Mouse (Mus musculus) midbrain, embryonic 13.5 days (tissue): ENCODE data around the gene Iqcf3. TPM values are rescaled to one million over a fixed set of nuclear protein-coding genes. Genes with fewer than 3 reads are reported as not detected.

ENCODE experiments used
- ATAC-seq: fragments of 200-750 bp; cut with Nextera tagmentation; 2 replicates; pipeline ENCODE4 v1.8.0; 2017; ENCODE audit warnings: mild to moderate bottlenecking, moderate TSS enrichment, moderate library complexity
- H3K27ac ChIP-seq: fragments of 300-500 bp; sonication (generic); 2 replicates; pipeline ENCODE4 v1.5.1; 2015; ENCODE audit warnings: inconsistent platforms, mild to moderate bottlenecking, moderate library complexity
- H3K27me3 ChIP-seq: fragments of 300-500 bp; sonication (generic); 2 replicates; pipeline ENCODE4 v1.6.1; 2015; ENCODE audit warnings: mild to moderate bottlenecking, inconsistent platforms
- H3K36me3 ChIP-seq: fragments of 300-500 bp; sonication (generic); 2 replicates; pipeline ENCODE4 v1.6.1; 2015; ENCODE audit warnings: mild to moderate bottlenecking, inconsistent platforms
- H3K4me1 ChIP-seq: fragments of 300-500 bp; sonication (generic); replicated peaks from 2 replicates; pipeline ENCODE4 v1.6.1; 2015; ENCODE audit warnings: inconsistent platforms
- H3K4me2 ChIP-seq: fragments of 300-500 bp; sonication (generic); replicated peaks from 2 replicates; pipeline ENCODE4 v1.6.1; 2015; ENCODE audit warnings: moderate library complexity, mild to moderate bottlenecking, inconsistent platforms
- H3K4me3 ChIP-seq: fragments of 300-500 bp; sonication (generic); replicated peaks from 2 replicates; pipeline ENCODE4 v1.5.1; 2015; ENCODE audit warnings: mild to moderate bottlenecking, inconsistent platforms
- H3K9ac ChIP-seq: fragments of 300-500 bp; sonication (generic); replicated peaks from 2 replicates; pipeline ENCODE4 v1.6.1; 2015; ENCODE audit warnings: mild to moderate bottlenecking, inconsistent platforms
- H3K9me3 ChIP-seq: fragments of 300-500 bp; sonication (generic); 2 replicates; pipeline ENCODE4 v1.6.1; 2016; ENCODE audit warnings: mild to moderate bottlenecking, inconsistent platforms
- WGBS: fragments of 180-500 bp; shearing (Covaris S2); methylation state at CpG from one replicate; pipeline ENCODE4 v1.1.7; 2015; 5-methylcytosine and 5-hydroxymethylcytosine counted together
- polyA plus RNA-seq: library from polyadenylated mRNA; unstranded; fragments of >200 nt; fragmentation: Nextera tagmentation; extraction: Ambion mirVana; gene quantifications from 2 replicates; pipeline ENCODE4 v1.2.1, GENCODE M21; 2015

The Iqcf3 gene
- polyA plus RNA-seq, 1 experiment from 2014 or later = not detected

DNA sequence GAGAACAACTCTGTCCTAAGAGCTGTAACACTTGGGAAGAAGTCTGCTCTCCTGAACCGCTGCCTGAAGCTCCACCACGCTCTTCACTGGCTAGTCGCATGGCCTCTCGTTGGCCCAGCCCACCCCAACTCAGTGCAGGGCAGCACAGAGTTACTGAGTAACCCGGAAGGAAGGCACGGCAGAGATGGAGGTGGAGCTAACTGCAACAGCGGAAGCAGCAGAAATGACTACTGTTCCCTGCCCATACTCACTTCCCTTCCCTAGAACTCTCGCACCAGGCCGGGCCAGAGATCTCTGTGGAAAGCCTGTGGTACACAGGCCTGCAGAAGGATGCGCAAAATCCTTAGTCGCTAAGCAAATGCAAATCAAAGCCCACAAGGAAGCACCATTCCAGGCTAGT lies 5.0 kb upstream of the Iqcf3 start:
- Histone ChIP-seq H3K27ac (no peak overlapping the region), H3K4me3 (no peak overlapping the region), H3K9me3 (no peaks in the 10 kb centered on the region), H3K27me3 (no peaks in the 10 kb centered on the region), H3K9ac (no peak overlapping the region), H3K36me3 (no peaks in the 10 kb centered on the region), H3K4me2 (no peak overlapping the region), H3K4me1 (no peaks in the 10 kb centered on the region)
- ATAC-seq = no peak
- 69% methylated on average over 11 of the region's 11 CpGs for WGBS

DNA sequence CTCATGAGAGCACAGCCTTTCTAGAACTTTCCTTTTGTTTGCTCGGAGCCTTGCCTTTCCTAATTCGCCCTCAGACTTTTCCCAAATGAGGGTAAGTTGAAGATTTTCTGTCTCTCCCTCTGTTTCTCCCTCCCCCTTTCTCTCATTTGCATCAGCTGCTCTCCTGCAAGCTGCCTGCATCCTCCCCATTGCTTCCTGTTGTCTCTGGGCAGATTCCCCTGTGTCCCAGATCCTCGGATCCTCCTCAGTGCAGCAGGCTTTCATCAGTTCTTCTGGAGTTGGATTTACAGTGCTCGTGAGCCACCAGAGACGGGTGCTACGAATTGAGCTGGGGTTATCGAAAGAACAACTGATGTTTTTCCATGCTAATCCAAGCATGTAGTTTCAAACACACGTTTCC lies 2.6 kb upstream of the Iqcf3 start:
- no peaks in the 10 kb centered on the region for H3K36me3 ChIP-seq
- 77% methylated on average over 8 of the region's 8 CpGs for WGBS
- no peak overlapping the region for H3K27ac ChIP-seq
- no peak for ATAC-seq
- no peaks in the 10 kb centered on the region for H3K4me1 ChIP-seq
- H3K9ac ChIP-seq = no peak overlapping the region
- H3K9me3 ChIP-seq = no peaks in the 10 kb centered on the region
- H3K4me3 ChIP-seq = no peak overlapping the region
- H3K27me3 ChIP-seq = no peaks in the 10 kb centered on the region
- H3K4me2 ChIP-seq = no peak overlapping the region

DNA sequence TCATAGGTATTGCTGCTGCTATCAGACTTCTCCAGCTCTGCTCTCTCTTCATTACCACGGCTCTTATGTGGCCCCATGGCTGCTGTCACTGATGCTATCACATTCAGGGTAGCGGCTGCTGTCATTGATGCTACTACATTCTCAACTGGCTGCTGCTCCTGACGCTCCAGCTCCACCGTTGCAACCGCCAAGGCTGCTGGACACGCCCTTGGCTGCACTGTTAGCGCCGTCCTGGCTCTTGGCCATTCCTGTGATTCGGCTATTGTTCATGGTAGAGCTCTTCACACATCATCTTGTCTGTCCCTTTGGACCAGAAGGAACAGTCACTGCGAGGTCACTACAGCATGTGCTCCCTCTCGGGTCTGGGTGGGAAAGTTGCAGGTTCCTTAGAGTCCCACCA lies 860 bp upstream of the Iqcf3 start:
- Histone ChIP-seq H3K4me3 (no peak overlapping the region), H3K4me2 (no peak overlapping the region), H3K4me1 (no peaks in the 10 kb centered on the region), H3K9me3 (no peaks in the 10 kb centered on the region), H3K36me3 (no peaks in the 10 kb centered on the region), H3K27me3 (no peaks in the 10 kb centered on the region), H3K27ac (no peak overlapping the region), H3K9ac (no peak overlapping the region)
- 93% methylated on average over 11 of the region's 11 CpGs for WGBS
- no peak for ATAC-seq

DNA sequence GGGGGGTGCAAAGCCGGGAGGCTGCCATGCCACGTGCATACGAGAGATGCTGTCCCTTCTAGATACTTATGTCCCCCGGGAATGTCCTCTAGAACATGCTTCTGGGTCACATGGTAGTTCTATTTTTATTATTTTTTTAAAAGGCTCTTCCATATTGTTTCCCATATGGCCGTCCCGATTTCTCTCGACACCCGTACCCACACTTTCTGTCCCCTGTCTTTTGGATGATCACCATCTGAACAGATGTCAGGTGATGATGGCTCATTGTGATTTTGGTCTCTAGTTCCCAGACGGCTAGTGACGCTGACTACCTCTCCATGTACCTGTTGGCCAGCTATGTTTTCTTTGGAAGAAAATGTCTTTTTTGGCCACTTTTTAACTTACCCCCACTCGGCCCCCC lies 26.5 kb downstream of the Iqcf3 start:
- no peak overlapping the region for H3K4me3 ChIP-seq
- H3K36me3 ChIP-seq = no peaks in the 10 kb centered on the region
- no peak overlapping the region for H3K27ac ChIP-seq
- H3K4me1 ChIP-seq = no peaks in the 10 kb centered on the region
- no peaks in the 10 kb centered on the region for H3K9me3 ChIP-seq
- no peak overlapping the region for H3K9ac ChIP-seq
- no peak for ATAC-seq
- no peak overlapping the region for H3K4me2 ChIP-seq
- 92% methylated on average over 11 of the region's 11 CpGs for WGBS
- no peaks in the 10 kb centered on the region for H3K27me3 ChIP-seq

DNA sequence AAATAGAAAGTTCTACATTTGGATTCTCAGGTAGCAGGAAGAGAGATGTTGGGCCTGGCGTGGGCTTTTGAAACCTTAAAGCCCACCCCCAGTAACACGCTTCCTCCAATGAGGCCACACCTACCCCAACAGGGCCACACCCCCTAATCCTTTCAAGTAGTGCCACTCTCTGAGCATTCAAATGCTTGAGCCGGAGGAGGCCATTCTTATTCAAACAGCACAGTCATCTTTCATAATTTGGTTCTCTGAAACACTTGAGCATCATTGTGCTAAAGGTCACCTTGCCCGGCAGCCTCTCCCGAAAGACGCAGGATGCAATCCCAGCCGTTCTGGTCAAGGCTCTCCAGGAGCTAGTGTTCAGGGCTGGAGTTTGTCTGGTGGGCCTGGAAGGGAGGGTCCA lies 27.1 kb downstream of the Iqcf3 start:
- Histone ChIP-seq H3K9me3 (no peaks in the 10 kb centered on the region), H3K4me1 (no peaks in the 10 kb centered on the region), H3K4me3 (no peak overlapping the region), H3K27me3 (no peaks in the 10 kb centered on the region), H3K4me2 (no peak overlapping the region), H3K9ac (no peak overlapping the region), H3K36me3 (no peaks in the 10 kb centered on the region), H3K27ac (no peak overlapping the region)
- WGBS = 84% methylated on average over 7 of the region's 7 CpGs
- ATAC-seq = no peak

DNA sequence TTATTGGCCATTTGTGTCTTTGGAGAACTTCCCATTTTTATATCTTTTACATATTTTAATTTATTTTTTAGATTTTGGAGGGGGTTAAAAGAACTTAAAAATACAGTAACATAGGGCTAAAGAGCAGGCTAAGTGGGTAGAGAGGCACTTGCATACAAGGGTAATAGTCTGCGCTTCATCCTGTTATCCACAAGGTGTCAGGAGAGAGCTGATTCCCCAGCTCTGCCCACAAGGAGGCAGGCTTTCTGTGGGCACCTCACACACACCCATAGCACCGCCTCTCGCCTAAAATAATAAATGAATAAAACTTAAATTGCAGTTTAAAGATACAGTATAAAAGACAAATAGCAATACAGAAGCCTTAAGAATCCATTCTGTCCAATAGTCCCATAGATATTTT lies 29.6 kb downstream of the Iqcf3 start:
- ATAC-seq = no peak
- H3K27me3 ChIP-seq = no peaks in the 10 kb centered on the region
- H3K4me3 ChIP-seq = no peak overlapping the region
- no peak overlapping the region for H3K27ac ChIP-seq
- H3K9me3 ChIP-seq = no peaks in the 10 kb centered on the region
- 30% methylated on average over 3 of the region's 3 CpGs for WGBS
- no peak overlapping the region for H3K4me2 ChIP-seq
- no peak overlapping the region for H3K9ac ChIP-seq
- no peaks in the 10 kb centered on the region for H3K36me3 ChIP-seq
- no peaks in the 10 kb centered on the region for H3K4me1 ChIP-seq

DNA sequence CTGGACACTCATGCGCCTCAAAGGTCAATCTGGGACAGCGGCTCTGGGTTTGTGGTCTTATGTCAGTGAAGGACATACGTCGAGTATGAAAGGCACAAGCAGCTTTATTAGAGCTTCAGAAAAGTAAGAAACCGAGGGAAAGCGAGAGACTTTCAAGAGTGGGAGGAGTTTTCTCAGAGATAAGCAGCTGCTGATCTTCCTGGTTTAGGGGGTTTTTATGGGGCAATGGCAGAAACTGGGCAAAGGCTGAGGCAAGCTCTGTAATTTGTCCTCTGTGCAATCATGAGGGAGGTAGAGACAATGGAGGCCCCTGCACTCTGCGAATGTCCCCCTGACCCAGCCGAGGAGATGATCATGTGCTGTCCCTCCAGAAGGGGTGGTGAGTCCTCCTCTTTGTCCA lies 41.5 kb downstream of the Iqcf3 start:
- Histone ChIP-seq H3K4me2 (no peak overlapping the region), H3K27ac (no peak overlapping the region), H3K36me3 (no peaks in the 10 kb centered on the region), H3K4me3 (no peak overlapping the region), H3K9me3 (no peaks in the 10 kb centered on the region; the same call in 1 of the 2 replicates), H3K27me3 (no peaks in the 10 kb centered on the region), H3K4me1 (no peaks in the 10 kb centered on the region), H3K9ac (no peak overlapping the region)
- no peak for ATAC-seq
- 86% methylated on average over 8 of the region's 8 CpGs for WGBS

DNA sequence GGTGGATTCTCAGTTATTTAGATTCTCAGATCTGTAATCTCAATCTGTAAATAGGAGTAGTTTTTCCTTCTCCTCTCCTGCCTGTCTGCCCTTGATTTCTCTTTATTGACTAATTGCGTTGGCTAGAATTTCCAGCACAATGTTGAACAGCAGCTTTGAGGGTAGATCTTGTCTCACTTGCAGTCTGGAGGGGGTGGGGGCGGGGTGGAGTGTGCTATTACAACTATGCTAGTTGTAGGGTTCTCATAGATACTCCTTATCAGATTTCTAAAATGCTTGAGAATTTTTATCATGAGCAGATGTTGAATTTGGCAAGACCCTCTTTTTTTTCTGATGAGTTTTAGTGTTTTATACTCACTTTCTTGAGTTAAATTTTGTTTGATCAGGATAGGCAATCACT lies 42.0 kb downstream of the Iqcf3 start:
- no peak overlapping the region for H3K9ac ChIP-seq
- no peaks in the 10 kb centered on the region for H3K4me1 ChIP-seq
- H3K4me3 ChIP-seq = no peak overlapping the region

DNA sequence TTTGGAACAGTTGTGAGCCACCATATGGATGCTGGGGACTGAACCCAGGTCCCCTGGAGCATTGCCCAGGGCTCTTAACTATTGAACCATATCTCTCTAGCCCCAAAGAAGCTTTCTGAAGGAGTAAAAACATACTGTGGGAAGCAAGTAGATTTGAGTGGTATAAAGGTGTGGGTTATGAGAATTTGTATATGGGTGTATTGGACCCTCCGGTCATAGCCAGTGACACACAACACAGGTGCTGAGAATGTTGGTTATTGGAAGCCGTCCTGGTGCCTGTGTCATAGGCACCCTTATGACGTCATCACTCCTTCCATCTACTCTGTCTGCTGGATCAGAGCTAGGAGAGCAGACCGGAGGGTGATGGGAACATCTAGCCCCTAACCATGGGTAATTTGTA lies 47.2 kb downstream of the Iqcf3 start, which contains the start of gene Iqcf5:
TSS of gene Iqcf5 (plus strand) at position 301 of the 400 bp plus-strand sequence.
- no peak for ATAC-seq
- Histone ChIP-seq H3K4me3 (no peak within 1 kb of the TSS), H3K27me3 (no peaks in the 10 kb centered on the region), H3K4me2 (no peak within 1 kb of the TSS), H3K9ac (no peak within 1 kb of the TSS), H3K36me3 (no peaks in the 10 kb centered on the region), H3K27ac (no peak within 1 kb of the TSS), H3K9me3 (no peaks in the 10 kb centered on the region; the same call in 1 of the 2 replicates), H3K4me1 (no peaks in the 10 kb centered on the region)
- 83% methylated on average over 4 of the region's 4 CpGs for WGBS

More for the DNA sequence above, 42.0 kb downstream of the Iqcf3 start:
- Histone ChIP-seq H3K27ac (no peak overlapping the region), H3K4me2 (no peak overlapping the region), H3K27me3 (no peaks in the 10 kb centered on the region), H3K36me3 (no peaks in the 10 kb centered on the region), H3K9me3 (no peaks in the 10 kb centered on the region; the same call in 1 of the 2 replicates)
- WGBS = 90% methylated on average over 2 of the region's 2 CpGs
- ATAC-seq = no peak

DNA sequence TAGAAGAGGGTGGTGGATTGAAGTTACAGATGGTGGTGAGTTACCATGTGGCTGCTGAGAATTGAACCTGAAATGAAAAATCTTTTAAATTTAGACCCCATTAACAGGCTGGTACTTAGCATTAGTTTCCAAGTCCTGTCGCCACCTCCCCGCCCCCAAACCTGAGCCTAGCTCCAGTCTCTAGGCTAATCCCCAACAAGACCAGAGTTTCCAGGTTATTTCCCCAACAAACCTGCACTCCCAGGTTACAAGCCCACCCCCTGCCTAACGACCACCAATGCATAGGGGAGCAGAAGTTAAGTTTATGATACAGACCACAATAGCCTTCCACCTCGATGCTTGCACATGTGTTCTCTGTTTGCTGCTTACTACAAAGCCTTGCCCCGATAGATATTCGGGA lies 47.9 kb downstream of the Iqcf3 start:
- 83% methylated on average over 6 of the region's 6 CpGs for WGBS
- Histone ChIP-seq H3K9me3 (no peaks in the 10 kb centered on the region; the same call in 1 of the 2 replicates), H3K4me1 (no peaks in the 10 kb centered on the region), H3K4me2 (no peak overlapping the region), H3K27me3 (no peaks in the 10 kb centered on the region), H3K9ac (no peak overlapping the region), H3K36me3 (no peaks in the 10 kb centered on the region), H3K27ac (no peak overlapping the region), H3K4me3 (no peak overlapping the region)
- no peak for ATAC-seq

DNA sequence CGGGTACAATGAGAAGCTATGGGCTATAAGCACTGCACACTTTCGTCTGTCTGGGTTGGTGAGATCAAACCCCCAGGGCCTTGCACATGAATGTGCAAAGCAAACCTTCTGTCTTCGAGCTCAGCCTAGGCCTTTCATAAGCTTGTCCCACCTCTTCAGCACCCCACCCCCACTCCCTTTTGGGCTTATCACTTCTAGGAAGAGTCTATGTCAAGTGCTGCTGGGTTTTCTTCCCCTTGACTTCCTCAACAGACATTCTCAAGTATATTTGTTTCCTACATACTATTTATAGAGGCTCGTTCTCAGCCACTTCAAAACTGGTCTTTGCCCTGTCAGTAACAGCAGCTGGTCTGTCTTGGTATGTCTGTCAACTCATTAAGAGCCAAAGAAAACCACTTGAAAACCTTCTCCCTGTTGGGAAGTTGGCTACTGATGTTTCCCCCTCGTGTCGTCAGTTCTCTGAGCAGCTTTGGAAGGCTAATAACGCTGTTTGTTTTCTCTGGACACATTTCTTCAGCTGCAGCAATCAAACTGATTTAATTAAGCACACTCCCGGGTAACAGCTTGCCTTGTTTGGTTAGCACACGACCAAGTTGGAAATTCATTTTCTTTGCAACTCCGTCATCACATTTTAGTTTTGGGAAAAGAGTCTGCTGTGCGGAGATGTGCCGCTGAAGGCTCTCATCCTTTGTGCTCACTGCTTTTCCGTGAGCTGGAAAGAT lies 48.5 kb downstream of the Iqcf3 start:
- H3K27ac ChIP-seq = no peak overlapping the region
- no peaks in the 10 kb centered on the region for H3K36me3 ChIP-seq
- no peak overlapping the region for H3K4me2 ChIP-seq
- H3K9me3 ChIP-seq = no peaks in the 10 kb centered on the region; the same call in 1 of the 2 replicates
- no peaks in the 10 kb centered on the region for H3K4me1 ChIP-seq
- ATAC-seq = no peak
- no peaks in the 10 kb centered on the region for H3K27me3 ChIP-seq
- 71% methylated on average over 13 of the region's 13 CpGs for WGBS
- no peak overlapping the region for H3K9ac ChIP-seq
- no peak overlapping the region for H3K4me3 ChIP-seq

DNA sequence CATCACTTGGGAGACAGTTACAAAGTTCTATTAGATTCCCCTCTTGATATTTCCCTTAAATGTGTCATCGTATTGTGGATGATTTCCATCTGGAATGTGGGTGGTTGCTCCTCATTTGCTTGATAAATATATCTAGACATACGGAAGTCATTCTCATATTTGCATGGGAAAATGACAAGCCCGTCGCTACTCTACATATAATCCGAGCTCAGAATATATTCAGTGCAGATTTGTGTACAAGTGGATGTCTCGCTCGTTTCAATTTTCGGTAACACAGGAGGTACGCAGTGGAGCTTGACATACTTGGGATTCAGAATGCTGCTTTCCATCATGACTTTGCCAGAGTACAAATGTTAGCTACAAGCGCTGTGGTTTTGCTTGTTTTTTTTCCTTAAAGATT lies 52.1 kb downstream of the Iqcf3 start:
- Histone ChIP-seq H3K27ac (no peak overlapping the region), H3K4me1 (no peaks in the 10 kb centered on the region), H3K36me3 (no peaks in the 10 kb centered on the region), H3K27me3 (no peaks in the 10 kb centered on the region), H3K9ac (no peak overlapping the region), H3K9me3 (no peaks in the 10 kb centered on the region), H3K4me3 (no peak overlapping the region), H3K4me2 (no peak overlapping the region)
- no peak for ATAC-seq
- 91% methylated on average over 10 of the region's 10 CpGs for WGBS

DNA sequence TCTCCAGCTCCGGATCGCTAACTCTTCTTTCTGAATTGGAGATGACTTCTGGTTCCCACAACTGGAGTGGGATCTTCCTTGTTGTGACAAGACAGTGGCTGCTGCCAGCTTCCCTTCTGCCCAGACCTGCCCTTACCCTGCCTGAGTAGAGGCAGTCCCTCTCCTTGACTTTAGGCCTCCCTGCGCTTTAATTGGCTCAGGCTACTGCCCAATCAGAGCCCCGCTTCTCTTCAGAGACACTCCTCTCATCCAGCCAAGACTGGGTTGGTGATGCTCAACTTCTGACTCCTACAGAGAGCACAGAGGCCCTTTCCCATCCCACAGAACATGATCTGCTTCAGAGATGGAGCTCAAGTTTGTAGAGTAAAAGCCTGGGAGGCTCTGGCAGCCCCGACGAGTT lies 57.2 kb downstream of the Iqcf3 start:
- no peak overlapping the region for H3K4me2 ChIP-seq
- no peaks in the 10 kb centered on the region for H3K27me3 ChIP-seq
- no peak overlapping the region for H3K4me3 ChIP-seq
- no peaks in the 10 kb centered on the region for H3K36me3 ChIP-seq
- WGBS = 78% methylated on average over 6 of the region's 6 CpGs
- no peaks in the 10 kb centered on the region for H3K9me3 ChIP-seq
- no peak for ATAC-seq
- H3K4me1 ChIP-seq = no peaks in the 10 kb centered on the region
- H3K27ac ChIP-seq = no peak overlapping the region
- H3K9ac ChIP-seq = no peak overlapping the region
